Mouse (Mus musculus) bone marrow macrophage, adult 2 months (primary cell): ENCODE measurements at regions not wholly inside any gene's neighbourhood (a gene's known extent, or its start where the extent isn't known, plus 50 kb on each side); places are given as distances from the start of the nearest gene placed in this dataset.

Experiments used
- CTCF ChIP-seq: IDR thresholded peaks from 2 replicates; pipeline ENCODE4 v1.5.1; 2012; ENCODE audit warnings: low read depth, mild to moderate bottlenecking, low read length, moderate library complexity
- POLR2A ChIP-seq: IDR thresholded peaks from 2 replicates; pipeline ENCODE4 v1.6.1; 2012; ENCODE audit warnings: mild to moderate bottlenecking, low read depth, low read length, borderline replicate concordance

- TF ChIP-seq CTCF = no peak
- TF ChIP-seq POLR2A = no peak
Measured at GRCm38 (mm10) chr2:166418279-166418678, 262.8 kb upstream of the Sulf2 start.
